Mouse (Mus musculus): ENCODE data around the gene St7l. TPM values are rescaled to one million over a fixed set of nuclear protein-coding genes. Genes with fewer than 3 reads are reported as not detected.

The St7l gene
- polyA plus RNA-seq, 1 experiment: 7.8 TPM

DNA sequence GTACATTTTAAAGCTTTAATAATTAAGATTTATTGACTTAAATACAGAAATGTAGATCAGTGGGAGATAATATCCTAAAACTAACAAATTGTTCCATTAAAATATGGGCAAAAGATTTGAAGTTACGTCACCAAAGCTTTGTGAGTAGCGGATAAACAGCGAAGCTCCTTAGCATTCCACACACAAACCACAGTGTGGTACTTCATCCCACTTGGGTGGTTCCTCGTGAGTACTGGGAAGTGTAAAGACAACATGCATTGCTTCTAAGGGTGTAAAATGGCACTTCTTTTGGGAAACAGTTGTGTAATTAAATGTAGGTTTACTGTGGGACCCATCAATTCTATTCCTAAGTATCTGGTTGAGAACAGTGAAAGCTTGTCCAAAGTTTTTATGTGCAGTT, 37.3 kb downstream of the St7l start:
- no peak for DNase-seq (ENCODE audit: low read depth)

DNA sequence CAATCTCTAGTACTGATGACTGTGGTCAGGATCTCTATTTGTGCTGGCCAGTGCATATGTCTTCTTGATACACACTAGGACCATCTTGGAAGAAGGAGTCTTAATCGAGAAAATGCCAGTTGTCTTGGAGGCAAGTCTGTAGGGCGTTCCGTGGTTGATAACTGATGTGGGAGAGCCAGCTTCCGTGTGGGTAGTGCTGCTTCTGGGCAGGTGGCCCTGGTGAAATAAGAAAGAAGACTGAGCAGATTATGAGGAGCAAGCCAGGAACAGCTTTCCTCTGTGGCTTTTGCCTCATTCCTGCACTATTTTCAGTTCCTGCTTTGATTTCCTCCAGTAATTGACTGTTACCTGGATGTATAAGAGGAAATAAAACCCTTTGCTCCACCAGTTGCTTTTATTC, 41.6 kb downstream of the St7l start:
- DNase-seq (ENCODE audit: low read depth): no peak

GRCm38 (mm10) chr3:104906007-104906406, 42.2 kb downstream of the St7l start:
- no peak for DNase-seq (ENCODE audit: low read depth)

GRCm38 (mm10) chr3:104909195-104909594, 45.4 kb downstream of the St7l start:
- no peak for DNase-seq (ENCODE audit: low read depth)

DNA sequence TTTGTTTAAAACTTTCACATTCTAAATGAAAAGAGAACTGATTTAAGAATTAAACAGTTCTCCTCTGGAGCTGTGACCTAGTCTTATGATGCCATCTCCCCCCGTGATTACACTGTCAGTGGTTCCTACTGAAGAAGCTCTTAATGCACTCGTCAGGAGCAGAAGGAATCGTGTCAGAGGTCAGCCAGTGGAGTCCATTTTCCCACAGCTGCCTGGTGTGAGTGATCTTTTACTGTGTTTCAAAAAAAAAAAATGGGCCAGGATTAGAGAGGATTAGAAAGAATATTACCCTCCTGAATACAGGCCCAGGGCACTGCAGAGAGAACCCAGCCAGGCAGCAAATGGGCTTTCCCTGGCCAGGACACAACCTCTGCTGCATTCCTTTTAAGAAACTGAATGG, 51.2 kb downstream of the St7l start:
- no peak for DNase-seq (ENCODE audit: low read depth)

DNA sequence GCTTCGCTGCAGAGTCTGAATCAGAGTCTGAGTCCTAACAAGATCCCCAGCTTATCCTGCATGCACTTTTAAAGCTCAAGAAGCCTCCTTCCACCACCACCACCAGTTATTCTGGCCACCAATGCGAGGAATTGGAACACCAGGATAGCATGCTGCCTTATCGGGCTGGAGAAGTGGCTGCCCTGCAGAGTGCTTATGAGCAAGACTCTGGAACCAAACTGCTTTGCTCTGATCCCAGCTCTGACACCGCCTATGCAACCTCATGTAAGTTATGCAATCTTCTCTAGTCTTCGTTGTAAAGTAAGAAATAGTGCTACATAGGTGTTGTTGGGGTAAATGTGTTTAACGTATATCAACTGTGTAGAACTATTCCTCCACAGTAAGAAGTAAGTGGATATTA, 65.6 kb downstream of the St7l start:
- DNase-seq (ENCODE audit: low read depth): no peak

DNA sequence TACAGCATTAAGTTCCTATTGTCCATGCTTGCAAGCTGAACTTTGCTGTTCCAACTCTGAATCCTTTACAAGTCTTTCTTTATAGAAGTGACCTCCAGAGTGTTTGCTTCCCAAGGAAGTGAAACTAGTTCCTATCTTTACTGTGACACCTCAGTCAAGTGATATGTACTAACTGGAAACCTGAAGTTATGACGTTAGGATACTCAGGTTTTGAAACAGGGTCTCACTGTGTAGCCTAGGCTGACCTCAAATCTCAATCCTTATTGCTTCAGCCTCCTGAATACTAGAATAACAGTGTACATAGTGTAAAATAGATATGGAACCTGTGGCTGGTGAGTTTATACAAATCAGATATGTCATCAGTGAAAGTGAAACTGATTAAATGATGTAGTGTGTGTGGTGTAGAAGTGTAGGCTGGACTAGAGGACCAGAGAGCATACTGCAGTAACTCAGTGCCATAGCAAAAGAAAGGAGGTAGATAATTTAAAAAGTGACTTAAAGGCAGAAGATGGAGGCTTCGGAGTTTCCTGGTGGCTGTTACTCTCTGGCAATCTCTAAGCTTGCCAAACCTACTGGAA, 74.0 kb downstream of the St7l start:
- no peak for DNase-seq (ENCODE audit: low read depth)

GRCm38 (mm10) chr3:104938327-104938726, 74.5 kb downstream of the St7l start:
- no peak for DNase-seq (ENCODE audit: low read depth)

DNA sequence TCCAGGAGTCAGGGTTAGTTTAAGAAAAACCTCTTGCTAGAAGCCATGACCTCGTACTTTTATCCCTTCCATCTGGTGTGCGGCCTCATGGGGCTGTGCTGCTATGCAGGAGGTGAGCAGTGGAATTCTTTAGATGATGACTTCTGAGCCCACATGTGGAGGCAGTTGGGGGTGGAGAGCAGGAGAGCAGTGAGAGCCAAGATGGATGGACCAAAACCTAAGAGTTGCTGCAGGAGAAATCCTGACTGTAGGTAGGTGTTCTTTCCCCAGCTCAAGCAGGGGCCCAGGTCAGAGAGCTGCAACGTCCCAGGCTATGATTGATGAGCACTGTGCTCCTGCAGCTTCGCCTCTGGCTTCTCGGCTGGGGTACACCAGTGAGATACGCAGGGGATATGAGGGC, 76.9 kb downstream of the St7l start:
- no peak for DNase-seq (ENCODE audit: low read depth)

GRCm38 (mm10) chr3:104942682-104943081, 78.9 kb downstream of the St7l start:
- DNase-seq (ENCODE audit: low read depth): no peak

DNA sequence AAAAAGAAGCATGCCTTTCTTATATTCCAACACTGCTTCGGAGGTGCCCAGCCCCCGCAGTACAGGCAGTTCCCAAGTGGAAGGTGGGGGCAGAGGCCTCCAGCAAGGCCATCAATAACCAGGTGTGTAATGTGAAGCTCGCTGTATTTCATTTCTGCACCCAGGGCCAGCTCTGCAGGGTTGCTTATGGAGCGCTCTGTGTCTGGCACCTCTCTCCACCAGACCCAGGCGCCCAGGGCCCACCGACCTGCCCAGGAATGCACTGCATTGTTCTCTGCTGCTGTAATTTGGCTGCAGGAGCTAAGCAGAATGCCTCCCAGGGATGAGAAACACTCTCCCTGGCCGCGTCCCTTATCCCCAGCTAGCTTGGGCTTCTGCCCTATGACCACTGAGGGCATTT, 79.5 kb downstream of the St7l start:
- DNase-seq (ENCODE audit: low read depth): no peak

GRCm38 (mm10) chr3:104944894-104945293, 81.1 kb downstream of the St7l start:
- no peak for DNase-seq (ENCODE audit: low read depth)

DNA sequence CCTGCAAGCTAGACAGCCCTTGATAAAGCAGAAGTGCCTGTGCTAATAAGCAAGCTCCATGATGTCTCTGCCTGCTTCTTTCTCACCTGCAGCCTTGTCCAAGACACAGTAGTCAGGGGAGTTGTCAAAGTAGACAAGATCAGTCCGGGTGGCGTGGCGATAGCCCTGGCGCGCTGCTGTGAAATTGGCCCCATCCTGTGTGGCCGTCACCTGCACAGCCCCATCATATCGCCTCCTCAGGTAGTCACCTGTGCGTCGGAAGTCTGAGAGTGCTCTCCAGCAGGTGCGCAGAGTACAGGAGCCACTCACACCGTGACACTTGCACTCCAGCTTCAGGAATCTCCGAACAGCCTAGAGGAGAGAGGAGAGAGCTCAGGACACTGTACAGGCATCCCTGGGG, 87.1 kb downstream of the St7l start:
- DNase-seq (ENCODE audit: low read depth): no peak

DNA sequence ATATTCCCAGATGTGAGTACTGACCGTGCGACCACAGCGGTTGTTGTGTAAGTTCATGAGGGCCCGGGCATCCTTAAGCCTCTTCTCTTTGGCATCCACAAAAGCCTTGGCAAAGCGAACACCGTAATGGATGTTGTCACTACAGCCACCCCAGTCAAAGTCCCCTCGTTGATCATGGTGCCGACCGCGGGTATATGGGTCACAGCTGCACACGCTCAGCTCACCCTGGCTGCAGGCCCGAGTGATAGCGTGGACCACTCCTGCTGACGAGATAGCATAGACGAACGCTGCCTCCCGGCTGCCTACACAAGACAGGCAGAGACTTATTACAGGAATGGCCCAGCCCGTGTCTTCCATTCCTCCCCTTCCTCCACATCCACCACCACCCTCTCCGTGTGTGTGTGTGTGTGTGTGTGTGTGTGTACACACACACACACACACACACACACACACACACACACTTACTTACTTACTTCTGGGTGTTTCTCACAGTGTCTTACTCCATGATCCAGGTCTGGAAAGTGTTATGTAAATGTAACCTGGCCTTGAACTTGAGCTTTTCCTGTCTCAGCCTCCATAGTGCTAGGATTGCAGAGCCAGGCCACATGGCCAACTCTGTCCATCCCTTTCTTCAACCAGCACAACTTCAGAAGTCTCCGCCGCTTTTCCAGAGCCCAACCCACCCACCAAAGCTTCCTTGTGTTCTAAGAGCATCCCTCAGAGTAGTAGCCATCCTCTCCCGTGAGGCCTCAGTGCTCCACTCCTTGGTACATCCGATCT, 89.3 kb downstream of the St7l start:
- no peak for DNase-seq (ENCODE audit: low read depth)

GRCm38 (mm10) chr3:104954137-104954536, 90.3 kb downstream of the St7l start:
- DNase-seq (ENCODE audit: low read depth): no peak

GRCm38 (mm10) chr3:104954551-104954950, 90.7 kb downstream of the St7l start:
- DNase-seq (ENCODE audit: low read depth): no peak

DNA sequence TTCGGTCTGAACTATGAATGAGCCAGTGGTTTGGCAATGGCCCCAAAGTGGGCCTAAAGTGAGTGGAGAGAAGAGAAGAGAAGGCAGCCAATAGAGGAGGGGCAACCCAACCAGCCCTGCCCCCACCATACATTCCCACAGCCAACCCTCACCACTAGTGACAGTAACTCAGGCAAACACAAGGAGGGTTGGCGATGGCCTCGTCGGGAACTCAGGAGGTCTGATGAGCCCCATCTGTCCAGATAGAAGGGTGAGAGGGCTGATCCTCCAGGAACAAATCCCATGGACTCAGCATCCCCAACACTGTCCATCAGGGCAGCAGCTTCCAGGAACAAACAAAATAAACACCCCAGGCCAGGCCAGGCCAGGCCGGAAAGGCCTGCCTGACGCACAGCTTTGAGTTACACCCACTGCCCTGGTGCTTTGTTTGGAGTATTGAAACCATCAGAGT, 92.4 kb downstream of the St7l start:
- DNase-seq (ENCODE audit: low read depth): no peak

GRCm38 (mm10) chr3:104960026-104961000, 96.5 kb downstream of the St7l start:
- no peak for DNase-seq (ENCODE audit: low read depth)

GRCm38 (mm10) chr3:104961066-104962059, 97.6 kb downstream of the St7l start, which contains the start of gene Wnt2b:
Gene Wnt2b (minus strand): TSS chr3:104961921.
- DNase-seq (ENCODE audit: low read depth): no peak

- no peak for DNase-seq (ENCODE audit: low read depth)
Observed at GRCm38 (mm10) chr3:104962141-104962611, 98.4 kb downstream of the St7l start.

GRCm38 (mm10) chr3:104962866-104963265, 99.1 kb downstream of the St7l start:
- DNase-seq (ENCODE audit: low read depth): no peak

Data from gonadal fat pad, adult 2 months (tissue).